Mouse (Mus musculus): ENCODE data around the gene Eif1ad. TPM values are rescaled to one million over a fixed set of nuclear protein-coding genes. Genes with fewer than 3 reads are reported as not detected.

Eif1ad gene
- total RNA-seq (2014; rRNA removed) (31.4 and 34.7 TPM in 2 replicates), polyA plus RNA-seq (2015; fragmentation: Nextera tagmentation; extraction: Ambion mirVana) (38.4 and 45.3 TPM in 2 replicates)

DNA sequence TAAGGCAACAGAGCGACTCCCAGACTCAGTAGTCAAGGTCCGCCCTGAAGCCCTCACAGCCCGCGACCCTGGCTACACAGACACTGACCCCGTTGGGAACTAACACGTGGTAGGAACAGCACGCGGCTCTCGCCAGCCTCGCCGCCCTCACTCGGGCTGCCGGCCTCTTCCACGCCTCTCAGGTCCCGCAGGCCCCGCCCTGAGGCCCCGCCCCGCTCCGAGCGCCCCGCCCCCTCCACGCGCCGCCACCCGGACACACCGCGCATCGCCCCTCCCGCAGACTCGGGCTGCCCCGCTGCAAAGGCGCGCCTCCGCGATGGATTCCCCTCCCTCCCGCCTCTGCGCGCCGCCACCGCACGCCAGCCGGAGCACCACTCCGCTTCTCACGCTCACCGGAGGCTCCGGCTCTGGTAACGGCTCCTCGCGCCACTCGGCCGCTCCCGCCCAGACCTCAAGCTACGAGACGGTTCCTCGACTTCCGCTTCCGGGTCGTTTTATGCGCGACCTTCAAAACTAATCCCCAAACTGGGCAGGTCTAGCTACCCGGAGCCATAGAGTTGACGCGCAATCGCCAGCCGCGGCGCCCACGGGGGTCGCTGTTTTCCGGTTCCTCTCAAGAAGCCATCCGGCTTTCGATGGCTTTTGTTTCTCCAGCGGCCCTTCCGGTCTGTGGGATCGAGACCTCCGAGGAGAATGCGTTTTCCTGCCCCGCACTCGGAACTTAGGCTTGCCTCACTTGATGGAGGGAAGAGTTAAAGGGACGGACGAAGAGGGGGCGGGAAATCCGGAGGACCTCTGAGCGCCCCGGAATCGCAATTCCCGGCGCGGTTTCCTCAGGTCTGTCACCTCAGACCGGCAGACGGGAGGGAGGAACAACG lies at the start of gene Eif1ad:
TSS of gene Eif1ad (plus strand) at position 567 of the 878 bp plus-strand sequence.
- no peaks in the 10 kb centered on the region for H3K9me3 ChIP-seq (ENCODE audit: low read length)
- peak; percentile 29 for TF ChIP-seq CTCF (IDR thresholded peaks at IDR 0.05; ENCODE audit: low read depth)
- peak within 1 kb of the TSS; percentile 66 for H3K4me2 ChIP-seq (ENCODE audit: low read depth)
- peak; percentile 98 for DNase-seq
- peaks cover 13% of the 10 kb centered on the region for H3K4me1 ChIP-seq (ENCODE audit: insufficient read depth)
- ATAC-seq: peak; percentile 96
- H3K36me3 ChIP-seq (ENCODE audit: insufficient read depth): peaks cover 42% of the 10 kb centered on the region
- H3K27me3 ChIP-seq (ENCODE audit: insufficient read depth, low read length): no peaks in the 10 kb centered on the region
- H3K27ac ChIP-seq (ENCODE audit: low read depth, low read length): peak within 1 kb of the TSS; percentile 97
- H3K4me3 ChIP-seq (ENCODE audit: low read depth, low read length): peak within 1 kb of the TSS; percentile 92
- 2% methylated on average over 88 of the region's 92 CpGs for WGBS
- H3K9ac ChIP-seq: peak within 1 kb of the TSS; percentile 76

- Histone ChIP-seq H3K27me3 (ENCODE audit: insufficient read depth, low read length) (no peaks in the 10 kb centered on the region), H3K4me3 (ENCODE audit: low read depth, low read length) (no peak overlapping the region), H3K9ac (no peak overlapping the region), H3K27ac (ENCODE audit: low read depth, low read length) (no peak overlapping the region), H3K4me1 (ENCODE audit: insufficient read depth) (no peaks in the 10 kb centered on the region), H3K36me3 (ENCODE audit: insufficient read depth) (no peaks in the 10 kb centered on the region), H3K9me3 (ENCODE audit: low read length) (no peaks in the 10 kb centered on the region), H3K4me2 (ENCODE audit: low read depth) (no peak overlapping the region)
- TF ChIP-seq CTCF (IDR thresholded peaks at IDR 0.05; ENCODE audit: low read depth): no peak
- ATAC-seq: no peak
- WGBS: 60% methylated on average over 17 of the region's 17 CpGs
- DNase-seq: no peak
Measured at GRCm38 (mm10) chr19:5323801-5324200, 42.7 kb upstream of the Eif1ad start.

- no peak overlapping the region for H3K27ac ChIP-seq (ENCODE audit: low read depth, low read length)
- no peak overlapping the region for H3K4me3 ChIP-seq (ENCODE audit: low read depth, low read length)
- TF ChIP-seq CTCF (IDR thresholded peaks at IDR 0.05; ENCODE audit: low read depth): no peak
- no peak overlapping the region for H3K4me2 ChIP-seq (ENCODE audit: low read depth)
- DNase-seq (no peak), ATAC-seq (no peak)
- 81% methylated on average over 19 of the region's 19 CpGs for WGBS
- H3K36me3 ChIP-seq (ENCODE audit: insufficient read depth): no peaks in the 10 kb centered on the region
- no peaks in the 10 kb centered on the region for H3K4me1 ChIP-seq (ENCODE audit: insufficient read depth)
- H3K9me3 ChIP-seq (ENCODE audit: low read length): no peaks in the 10 kb centered on the region
- H3K27me3 ChIP-seq (ENCODE audit: insufficient read depth, low read length): no peaks in the 10 kb centered on the region
- no peak overlapping the region for H3K9ac ChIP-seq
Measured at GRCm38 (mm10) chr19:5327970-5328369, 38.6 kb upstream of the Eif1ad start.

GRCm38 (mm10) chr19:5334741-5335140 lies 31.8 kb upstream of the Eif1ad start:
- no peaks in the 10 kb centered on the region for H3K4me1 ChIP-seq (ENCODE audit: insufficient read depth)
- H3K27ac ChIP-seq (ENCODE audit: low read depth, low read length): no peak overlapping the region
- WGBS: 78% methylated on average over 5 of the region's 5 CpGs
- H3K9me3 ChIP-seq (ENCODE audit: low read length): no peaks in the 10 kb centered on the region
- H3K36me3 ChIP-seq (ENCODE audit: insufficient read depth): no peaks in the 10 kb centered on the region
- H3K27me3 ChIP-seq (ENCODE audit: insufficient read depth, low read length): no peaks in the 10 kb centered on the region
- no peak for DNase-seq
- ATAC-seq: no peak
- H3K4me3 ChIP-seq (ENCODE audit: low read depth, low read length): no peak overlapping the region
- no peak for TF ChIP-seq CTCF (IDR thresholded peaks at IDR 0.05; ENCODE audit: low read depth)
- no peak overlapping the region for H3K4me2 ChIP-seq (ENCODE audit: low read depth)
- H3K9ac ChIP-seq: no peak overlapping the region

- WGBS: 86% methylated on average over 6 of the region's 6 CpGs
- no peaks in the 10 kb centered on the region for H3K9me3 ChIP-seq (ENCODE audit: low read length)
- H3K4me3 ChIP-seq (ENCODE audit: low read depth, low read length): no peak within 1 kb of the TSS
- no peak for ATAC-seq
- H3K4me2 ChIP-seq (ENCODE audit: low read depth): no peak within 1 kb of the TSS
- no peak within 1 kb of the TSS for H3K9ac ChIP-seq
- TF ChIP-seq CTCF (IDR thresholded peaks at IDR 0.05; ENCODE audit: low read depth): no peak
- H3K4me1 ChIP-seq (ENCODE audit: insufficient read depth): no peaks in the 10 kb centered on the region
- no peaks in the 10 kb centered on the region for H3K27me3 ChIP-seq (ENCODE audit: insufficient read depth, low read length)
- H3K36me3 ChIP-seq (ENCODE audit: insufficient read depth): no peaks in the 10 kb centered on the region
- DNase-seq: no peak
- no peak within 1 kb of the TSS for H3K27ac ChIP-seq (ENCODE audit: low read depth, low read length)
Measured at GRCm38 (mm10) chr19:5335441-5335840, 31.1 kb upstream of the Eif1ad start, which contains the start of gene Catsper1. Catsper1 (plus strand) TSS chr19:5335741.

GRCm38 (mm10) chr19:5337975-5338374 lies 28.6 kb upstream of the Eif1ad start:
- Histone ChIP-seq H3K27me3 (ENCODE audit: insufficient read depth, low read length) (no peaks in the 10 kb centered on the region), H3K4me2 (ENCODE audit: low read depth) (no peak overlapping the region), H3K4me1 (ENCODE audit: insufficient read depth) (no peaks in the 10 kb centered on the region), H3K9me3 (ENCODE audit: low read length) (no peaks in the 10 kb centered on the region), H3K36me3 (ENCODE audit: insufficient read depth) (no peaks in the 10 kb centered on the region), H3K4me3 (ENCODE audit: low read depth, low read length) (no peak overlapping the region), H3K9ac (no peak overlapping the region), H3K27ac (ENCODE audit: low read depth, low read length) (no peak overlapping the region)
- peak; percentile 84 for TF ChIP-seq CTCF (IDR thresholded peaks at IDR 0.05; ENCODE audit: low read depth)
- WGBS: 18% methylated on average over 5 of the region's 5 CpGs
- ATAC-seq: no peak
- peak; percentile 77 for DNase-seq

DNA sequence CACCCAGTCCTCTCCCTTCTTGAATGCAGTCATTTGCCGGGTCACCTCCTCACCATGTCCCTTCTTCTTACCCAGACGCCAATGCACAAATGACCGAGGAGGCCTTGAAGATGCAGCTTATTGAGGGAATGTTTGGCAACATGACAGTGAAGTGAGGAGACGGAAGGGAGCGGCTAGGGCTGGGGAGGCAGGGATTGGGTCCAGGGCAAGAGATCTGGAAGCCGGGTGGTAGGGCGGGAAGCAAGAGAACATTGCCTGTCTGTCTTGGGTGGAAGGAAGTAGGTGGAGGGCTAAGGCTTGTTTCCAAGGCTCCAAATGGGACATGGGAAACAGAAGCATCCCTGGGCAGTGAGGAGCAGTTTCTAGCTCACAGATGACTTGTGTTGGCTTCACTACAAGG lies 25.2 kb upstream of the Eif1ad start:
- H3K36me3 ChIP-seq (ENCODE audit: insufficient read depth): no peaks in the 10 kb centered on the region
- H3K4me1 ChIP-seq (ENCODE audit: insufficient read depth): no peaks in the 10 kb centered on the region
- no peak overlapping the region for H3K9ac ChIP-seq
- TF ChIP-seq CTCF (IDR thresholded peaks at IDR 0.05; ENCODE audit: low read depth): no peak
- no peak overlapping the region for H3K27ac ChIP-seq (ENCODE audit: low read depth, low read length)
- no peak overlapping the region for H3K4me2 ChIP-seq (ENCODE audit: low read depth)
- no peaks in the 10 kb centered on the region for H3K27me3 ChIP-seq (ENCODE audit: insufficient read depth, low read length)
- H3K4me3 ChIP-seq (ENCODE audit: low read depth, low read length): no peak overlapping the region
- DNase-seq (no peak), ATAC-seq (no peak)
- no peaks in the 10 kb centered on the region for H3K9me3 ChIP-seq (ENCODE audit: low read length)
- 89% methylated on average over 7 of the region's 7 CpGs for WGBS

Data from forebrain, postnatal 0 days (tissue).